Mouse (Mus musculus) G1E (cell line): ENCODE measurements around the gene Prkcq.

Experiments
- CTCF ChIP-seq: IDR thresholded peaks from 2 replicates; pipeline ENCODE4 v1.5.1; 2012; ENCODE audit warnings: low read depth, low read length, inconsistent platforms, mixed read lengths
- POLR2AphosphoS5 ChIP-seq: IDR thresholded peaks from 2 replicates; pipeline ENCODE4 v1.6.1; 2012; ENCODE audit warnings: low read depth, low read length, inconsistent platforms; ENCODE audit not compliant: insufficient replicate concordance

GRCm38 (mm10) chr2:11298811-11299210, 126.9 kb downstream of the Prkcq start:
- TF ChIP-seq CTCF (no peak), POLR2AphosphoS5 (no peak)
